Mouse (Mus musculus) central nervous system, embryonic 11.5 days (tissue): Measurements from ENCODE around the gene Itpr3. TPM values are rescaled to one million over a fixed set of nuclear protein-coding genes. Genes with fewer than 3 reads are reported as not detected.

Experiments used
- polyA plus RNA-seq: library from polyadenylated mRNA; depleted of rRNA; stranded (reverse); fragments of >200 nt; gene quantifications from 2 replicates; pipeline ENCODE4 v1.2.3, GENCODE M21; 2012; rRNA removed

Gene Itpr3
- 2.3 and 4.6 TPM in 2 replicates for polyA plus RNA-seq

DNA sequence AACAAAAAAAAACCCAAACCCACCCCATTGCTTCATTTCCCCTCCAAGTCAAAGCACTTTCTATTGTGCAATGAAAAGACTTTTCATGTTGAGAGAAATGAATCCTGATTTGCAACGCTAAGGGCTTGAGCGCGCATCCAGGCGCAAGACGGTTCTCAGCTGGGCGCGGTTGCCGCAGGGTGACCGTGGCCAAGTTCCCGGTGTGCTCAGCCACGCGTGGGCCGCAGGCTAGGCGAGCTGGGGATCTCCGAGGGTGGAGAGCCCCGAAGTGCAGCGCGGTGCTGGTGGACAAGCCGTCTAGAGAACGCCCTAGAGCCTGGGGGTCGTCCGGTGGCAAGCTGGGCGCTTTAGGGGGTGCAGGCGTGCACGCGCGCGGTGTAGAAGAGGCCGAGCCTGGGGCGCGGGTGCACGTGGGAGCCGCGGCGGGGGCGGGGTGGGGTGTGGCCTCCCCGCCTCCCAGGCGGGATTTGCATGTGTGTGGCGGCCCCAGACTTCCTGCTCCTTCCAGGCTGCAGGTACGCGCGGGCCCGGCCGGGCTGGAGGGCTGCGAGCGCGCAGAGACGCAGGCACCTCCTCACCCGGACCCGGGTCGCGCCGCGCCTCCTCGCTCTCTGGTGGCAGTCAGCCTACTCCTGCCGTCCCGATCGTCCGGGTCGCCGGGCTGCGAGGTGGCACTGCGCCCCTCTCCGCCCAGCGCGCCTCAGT is at the start of gene Itpr3:
Itpr3 (plus strand) TSS at position 493 of the 705 bp plus-strand sequence.

DNA sequence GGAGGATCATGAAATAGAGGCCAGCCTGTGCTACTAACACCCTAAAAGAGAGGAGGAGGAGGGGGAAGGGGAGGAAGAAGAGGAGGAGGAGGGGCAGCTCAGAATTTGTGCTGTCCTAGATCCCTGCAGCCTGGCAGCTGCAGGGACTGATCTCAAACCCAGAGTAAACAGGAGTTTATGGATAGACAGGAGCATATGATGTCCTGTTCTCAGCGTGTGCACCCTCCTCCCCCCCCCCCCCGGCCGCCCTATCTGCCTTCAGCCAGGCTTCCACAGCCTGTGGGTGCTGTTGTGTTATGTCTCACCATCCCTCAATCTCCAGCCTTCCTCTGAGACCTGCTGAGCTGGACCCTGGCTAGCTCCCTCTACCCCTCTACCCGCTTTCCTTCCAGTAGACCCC is 28.2 kb upstream of the Itpr3 start, which contains the start of gene Bak1:
Bak1 (minus strand) TSS at position 101 of the 400 bp plus-strand sequence.

DNA sequence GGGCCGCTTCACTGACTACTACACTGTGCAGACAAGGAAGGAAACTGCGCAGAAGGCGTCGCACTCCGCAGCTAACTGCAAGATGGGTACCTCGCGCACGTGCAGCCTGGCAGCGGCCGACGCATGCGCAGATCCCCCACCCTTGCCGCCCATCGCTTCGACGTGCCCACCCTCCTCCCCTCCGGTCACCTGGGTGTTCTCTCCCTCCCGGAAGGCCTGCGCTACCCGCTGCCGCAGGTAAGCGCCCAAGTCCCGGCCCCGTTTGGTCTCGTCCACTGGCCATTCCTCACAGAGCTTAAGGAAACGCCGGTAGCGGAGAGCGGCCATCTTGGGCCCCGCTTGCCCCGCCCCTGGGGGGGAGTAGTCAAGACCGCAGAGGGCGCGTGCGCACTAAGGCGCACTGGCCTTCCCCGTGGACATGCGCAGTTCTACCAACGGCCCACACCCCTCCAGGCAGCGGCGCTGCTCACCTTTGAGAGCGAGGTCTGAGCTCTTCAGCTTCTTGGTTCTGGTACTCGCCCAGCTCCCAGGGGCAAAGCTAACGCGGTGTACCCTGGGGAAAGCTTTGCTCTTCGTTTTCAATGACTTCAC is 76.5 kb downstream of the Itpr3 start, which contains the start of gene Uqcc2:
Uqcc2 (minus strand) TSS at position 366 of the 591 bp plus-strand sequence.

DNA sequence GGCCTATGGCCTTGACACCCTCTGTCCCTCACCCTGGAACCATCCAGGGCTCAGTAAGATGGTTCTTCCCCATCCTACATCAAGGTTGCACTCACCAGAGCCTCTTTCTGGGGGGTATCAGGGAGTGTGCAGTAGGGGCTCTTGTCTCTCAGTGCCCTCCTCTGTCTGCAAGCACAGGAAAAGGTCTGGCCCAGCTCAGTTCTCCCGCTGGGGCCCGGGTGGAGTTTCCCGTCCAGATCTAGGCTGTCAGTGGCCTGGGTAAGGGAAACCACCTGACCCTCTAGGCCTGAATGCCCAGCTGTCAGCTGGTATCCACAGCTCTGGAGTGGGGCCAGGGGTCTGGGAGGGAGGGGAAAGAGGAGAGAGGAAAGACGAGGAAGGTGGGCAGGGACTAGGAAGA is 110.4 kb downstream of the Itpr3 start, which contains the start of gene Ip6k3:
Ip6k3 (minus strand) TSS at position 251 of the 400 bp plus-strand sequence.

Other genes with a start within 250 kb of the Itpr3 start
- gene Nkx2-5, start 212.3 kb upstream of the Itpr3 start, polyA plus RNA-seq, result 2.9 and 4.0 TPM in 2 replicates
- gene Kifc5b, start 140.2 kb upstream of the Itpr3 start, polyA plus RNA-seq, result 31.0 and 52.5 TPM in 2 replicates
- 23.5 and 26.8 TPM in 2 replicates for gene Phf1, start 124.3 kb upstream of the Itpr3 start, polyA plus RNA-seq
- gene Cuta, start 117.7 kb upstream of the Itpr3 start, polyA plus RNA-seq, result 107 and 134 TPM in 2 replicates
- 84.0 and 92.6 TPM in 2 replicates for gene Syngap1, start 116.1 kb upstream of the Itpr3 start, polyA plus RNA-seq
- gene Zbtb9, start 84.1 kb upstream of the Itpr3 start, polyA plus RNA-seq, result 15.8 and 17.0 TPM in 2 replicates
- 33.7 and 40.7 TPM in 2 replicates for gene Bak1, start 28.3 kb upstream of the Itpr3 start, polyA plus RNA-seq
- gene Uqcc2, start 76.6 kb downstream of the Itpr3 start, polyA plus RNA-seq, result 222 and 243 TPM in 2 replicates
- gene Ip6k3, start 110.5 kb downstream of the Itpr3 start, polyA plus RNA-seq, result 0.06 and 0.10 TPM in 2 replicates
- 74.3 and 84.5 TPM in 2 replicates for gene Lemd2, start 147.2 kb downstream of the Itpr3 start, polyA plus RNA-seq